Mouse (Mus musculus) E14TG2a.4 (cell line): Measurements from ENCODE around the gene Pkn2.

ENCODE experiments used
- CTCF ChIP-seq: conservative IDR thresholded peaks from 2 replicates; pipeline ENCODE4 v1.5.1; 2014; ENCODE audit warnings: low read length
- NANOG ChIP-seq: IDR thresholded peaks from 2 replicates; pipeline ENCODE4 v1.6.1; 2014; ENCODE audit warnings: borderline replicate concordance, low read length, mixed read lengths
- POU5F1 ChIP-seq: IDR thresholded peaks from 2 replicates; pipeline ENCODE4 v1.6.1; 2014; ENCODE audit warnings: low read length, borderline replicate concordance

DNA sequence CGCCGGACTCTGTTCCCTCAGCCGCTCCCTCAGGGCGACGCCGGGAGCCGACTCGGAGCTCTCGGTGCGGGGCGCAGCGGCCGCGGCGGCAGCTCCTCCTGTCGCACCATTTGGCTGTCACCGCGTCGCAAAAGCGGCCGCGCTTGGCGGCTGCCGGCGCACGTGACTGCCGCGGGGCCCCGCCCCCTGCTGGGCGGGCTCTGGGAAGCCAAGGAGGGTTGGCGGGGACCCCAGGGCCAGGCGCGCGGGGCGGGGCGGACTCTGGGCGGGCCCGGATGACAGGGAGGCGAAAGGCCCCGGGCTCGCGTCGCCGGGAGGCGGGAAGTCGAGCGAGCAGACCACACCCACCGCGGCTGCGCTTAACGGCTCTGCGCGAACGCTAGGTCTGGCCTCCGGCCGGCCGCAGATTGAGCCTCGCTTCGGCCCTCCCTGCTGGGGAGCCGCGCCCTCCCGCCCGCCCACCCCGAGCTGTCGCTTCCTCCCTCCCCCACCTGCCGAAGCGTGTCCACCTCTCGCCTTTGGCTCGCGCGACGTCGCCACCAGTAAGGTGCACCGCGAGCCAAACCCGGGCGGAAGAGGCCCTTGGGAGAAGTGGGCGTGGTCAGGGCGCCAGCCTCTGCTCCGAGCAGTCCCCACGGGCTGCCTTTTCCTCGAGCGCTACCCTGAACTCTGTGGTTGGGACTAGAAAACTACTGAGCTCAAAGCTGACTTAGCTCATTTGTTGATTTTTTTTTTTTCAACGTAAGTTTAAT is at the start of gene Pkn2:
- no peak for TF ChIP-seq CTCF
- no peak for TF ChIP-seq POU5F1
- no peak for TF ChIP-seq NANOG
